Mouse (Mus musculus) 3T3-L1 (cell line): ENCODE data around the gene Rexo1.

Source experiments
- DNase-seq: peaks from one replicate; pipeline ENCODE4 v3.0.0-alpha.2; 2015; ENCODE audit warnings: low read depth, low spot score

Gene Rexo1

DNA sequence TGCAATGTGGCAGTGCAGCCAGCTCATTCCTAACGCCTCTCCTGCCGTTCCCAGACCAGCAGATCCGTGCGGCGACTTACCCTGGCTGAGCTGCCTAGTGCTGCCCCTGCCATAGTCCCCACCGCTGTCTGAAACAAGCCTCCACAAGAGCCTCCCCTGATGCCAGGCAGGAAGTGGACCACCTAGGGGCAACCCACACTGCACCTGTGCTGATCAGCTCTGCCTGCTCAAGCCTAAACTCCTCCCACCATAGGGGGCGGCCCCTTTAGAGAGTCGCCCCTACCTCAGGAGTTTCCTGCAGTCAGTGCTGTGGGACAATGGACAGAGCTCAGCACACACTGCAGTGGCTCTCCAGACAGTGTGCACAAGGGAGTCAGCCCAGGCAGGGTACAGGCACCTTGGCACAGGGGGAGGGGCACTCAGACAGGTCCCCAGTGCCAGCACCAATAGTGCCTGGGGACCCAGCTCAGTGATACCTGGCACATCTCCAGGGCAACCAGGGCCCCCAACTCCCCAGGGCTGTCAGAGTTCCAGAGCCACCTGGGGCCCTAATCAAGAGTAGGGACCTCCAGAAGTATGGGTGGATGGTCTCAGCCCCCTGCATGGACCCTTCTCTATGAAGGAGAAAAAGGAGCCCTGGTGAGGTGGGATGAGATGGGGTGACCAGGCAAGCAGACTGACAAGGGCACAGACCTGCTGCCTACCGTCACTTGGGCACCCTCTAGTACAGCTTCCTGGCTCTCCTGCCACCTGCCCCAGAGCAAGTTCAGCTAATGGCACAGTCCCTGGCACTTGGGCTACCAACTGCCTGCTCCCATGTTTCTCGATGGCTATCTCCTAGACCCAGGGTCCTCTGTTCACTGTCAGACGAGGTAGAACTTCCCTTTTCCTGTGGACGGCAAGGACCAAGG is 23.5 kb upstream of the Rexo1 start:
- no peak for DNase-seq

DNA sequence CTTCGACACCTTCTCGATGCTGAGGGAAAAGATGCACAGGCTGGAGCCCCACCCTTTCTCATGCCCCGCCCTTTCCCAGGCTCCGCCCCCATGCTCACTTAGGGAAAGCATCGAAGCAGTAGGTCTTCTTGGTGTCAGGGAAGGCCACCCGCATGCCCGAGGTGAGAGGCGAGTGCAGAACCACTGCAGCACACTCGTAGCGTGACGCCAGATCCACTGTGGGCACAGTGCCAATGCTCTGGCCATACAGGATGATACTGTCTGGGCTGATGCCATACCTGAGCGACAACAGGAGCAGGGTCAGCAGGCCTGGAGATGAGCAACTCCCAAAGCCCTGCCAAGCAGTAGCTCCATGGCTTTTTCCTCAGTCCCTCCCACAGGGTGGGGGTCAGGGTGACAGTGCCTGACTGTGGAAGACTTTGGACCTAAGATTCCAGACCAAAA is 22.7 kb upstream of the Rexo1 start:
- no peak for DNase-seq

DNA sequence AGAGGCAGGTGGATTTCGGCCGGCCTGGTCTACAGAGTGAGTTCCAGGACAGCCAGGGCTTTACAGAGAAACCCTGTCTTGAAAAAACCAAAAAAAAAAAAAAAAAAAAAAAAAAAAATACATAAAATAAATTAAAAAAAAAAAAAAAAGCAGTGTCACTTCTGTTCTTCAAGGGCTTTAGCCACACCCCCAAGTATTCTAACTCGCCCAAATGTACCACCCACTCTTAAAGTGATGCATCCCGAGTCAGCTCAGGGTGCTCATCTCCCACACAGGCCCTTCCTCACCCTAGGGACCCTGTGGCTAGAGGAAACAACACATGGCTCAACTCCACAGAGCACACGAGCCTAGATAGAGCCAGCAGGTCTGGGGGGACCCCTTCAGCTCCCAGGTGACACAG is 21.7 kb upstream of the Rexo1 start:
- no peak for DNase-seq

DNA sequence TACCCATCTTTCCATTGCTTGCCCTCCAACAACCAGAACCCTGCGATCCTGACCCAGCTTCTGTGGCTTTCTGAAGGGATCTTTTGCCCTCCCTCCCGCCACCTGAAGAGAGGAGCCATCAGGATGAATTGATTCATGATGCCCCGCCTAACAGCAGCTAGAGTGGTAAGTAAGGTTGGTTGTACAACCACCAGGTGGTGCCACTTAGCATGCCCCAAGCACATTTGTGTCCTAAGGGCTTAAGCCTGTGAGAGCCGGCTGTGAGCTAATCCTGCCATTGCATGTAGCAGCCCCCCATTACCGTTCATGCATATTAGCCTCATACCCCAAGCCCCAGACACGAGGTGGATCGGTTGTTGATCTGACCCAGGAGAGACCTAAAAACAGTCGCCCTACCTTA is 17.6 kb upstream of the Rexo1 start:
- peak; percentile 91 for DNase-seq

DNA sequence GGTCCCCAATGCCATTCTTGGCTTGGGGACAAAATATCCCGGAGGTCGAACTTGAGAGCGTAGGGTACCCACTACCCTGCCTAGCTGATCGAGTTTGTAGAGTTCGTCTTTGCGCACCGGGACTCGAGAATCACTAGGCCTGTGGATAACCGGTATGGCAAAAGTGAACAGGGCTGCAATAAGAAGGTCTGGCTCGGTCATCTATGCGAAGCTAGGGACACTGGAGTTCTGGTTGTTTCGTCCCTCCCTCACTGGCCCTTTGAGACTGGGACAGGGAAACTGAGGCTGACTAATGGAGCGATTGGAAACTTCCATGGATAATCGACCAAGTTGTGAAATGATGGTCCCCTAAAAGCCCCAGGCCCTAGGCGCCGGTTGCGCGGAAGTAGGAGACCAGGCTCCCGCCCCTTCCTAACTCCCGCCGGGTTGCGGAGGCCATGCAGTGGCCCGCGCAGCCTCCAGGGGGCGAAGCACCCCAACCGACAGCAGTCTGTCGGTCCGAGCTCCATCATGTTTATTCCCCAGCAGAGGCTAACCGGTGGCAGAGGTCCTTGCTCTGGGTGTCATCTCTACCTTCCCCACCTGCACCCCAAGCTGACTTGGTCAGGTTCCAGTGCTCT is 16.9 kb upstream of the Rexo1 start:
- peak; percentile 86 for DNase-seq

DNA sequence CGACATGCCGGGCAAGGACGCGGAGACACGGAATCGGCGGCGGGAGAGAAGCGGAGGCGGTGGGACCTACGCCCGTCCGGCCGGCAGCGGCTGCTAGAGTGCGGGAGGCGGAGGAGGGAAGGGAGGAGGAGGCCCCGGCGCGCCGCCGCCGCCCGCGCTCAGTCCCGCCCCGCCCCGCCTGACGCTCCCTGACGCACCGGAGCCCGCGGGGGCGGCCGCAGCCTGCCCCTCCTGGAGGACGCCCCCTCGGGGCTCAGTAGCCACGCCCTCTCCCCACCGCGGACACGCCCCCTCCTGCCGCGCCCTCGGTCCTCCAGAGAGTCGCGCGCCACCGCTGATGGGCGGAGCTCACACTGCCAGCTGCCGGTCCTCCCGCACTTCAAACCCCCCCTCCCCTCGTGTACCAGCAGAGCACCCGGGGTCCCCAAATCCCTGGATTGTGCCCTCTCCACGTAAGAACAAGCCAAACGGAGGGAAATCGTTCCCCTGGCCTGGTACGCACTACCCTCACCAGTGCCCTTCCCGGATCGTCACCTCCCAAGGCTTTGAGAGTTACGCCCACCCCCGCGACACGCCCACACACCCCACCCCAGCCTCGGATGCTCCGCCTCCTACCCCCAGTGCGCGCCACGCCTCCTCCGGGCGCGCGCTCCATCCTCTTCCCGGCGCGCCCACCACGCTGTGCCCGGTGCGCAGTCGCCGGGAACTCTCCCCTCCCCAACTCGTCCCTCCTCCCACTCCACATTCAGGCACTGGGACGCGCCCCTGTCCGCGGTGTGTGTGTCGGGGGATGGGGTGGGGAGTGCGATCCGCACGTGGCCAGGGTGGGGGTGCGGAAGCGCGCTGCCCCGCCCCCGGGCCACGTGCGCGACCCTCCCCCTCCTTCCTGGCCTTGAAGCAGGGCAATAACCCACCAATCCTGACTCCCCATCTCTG is 16.1 kb upstream of the Rexo1 start, which contains the start of gene Klf16:
Klf16 (minus strand) TSS at position 127 of the 936 bp plus-strand sequence.
- DNase-seq, result peak; percentile 92

DNA sequence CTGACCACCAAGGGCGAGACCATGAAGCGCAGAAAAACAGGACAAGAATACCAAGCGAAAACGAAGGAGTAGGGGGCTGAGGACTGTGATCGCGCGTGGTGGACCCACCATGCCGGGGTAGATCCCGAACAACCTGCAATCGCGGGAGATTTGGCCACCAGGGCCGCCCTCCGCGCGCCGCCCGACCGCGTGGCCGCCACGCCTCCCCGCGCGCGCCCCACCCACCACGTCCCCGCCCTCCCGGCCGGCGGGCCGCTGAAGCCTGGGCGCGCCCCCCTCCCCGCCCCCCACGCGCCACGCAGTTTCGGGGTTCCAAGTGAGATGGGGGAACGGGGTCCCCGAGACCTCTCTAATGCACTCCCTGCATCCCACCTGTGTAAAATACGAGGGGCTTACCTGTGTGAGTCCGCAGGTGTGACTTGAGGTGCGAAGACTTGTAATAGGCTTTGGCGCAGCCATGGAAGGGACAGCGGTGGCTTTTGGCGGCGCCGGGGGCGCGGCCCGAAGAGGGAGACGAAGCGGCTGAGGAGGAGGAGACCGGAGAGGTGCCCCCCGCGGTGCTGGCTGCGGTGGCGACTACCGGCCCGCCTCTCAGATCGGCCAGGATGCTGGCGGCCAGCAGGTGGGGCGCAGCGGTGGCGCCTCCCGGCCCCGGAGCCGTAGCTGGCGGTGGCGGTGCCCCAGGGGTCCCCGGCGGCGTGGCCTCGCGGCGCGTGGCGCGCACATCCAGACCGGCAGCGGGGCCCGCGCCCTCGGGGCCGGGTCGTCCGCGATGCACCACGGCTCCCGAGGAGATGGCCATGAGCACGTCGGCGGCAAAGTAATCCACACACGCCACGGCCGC is 15.2 kb upstream of the Rexo1 start:
- peak; percentile 53 for DNase-seq

DNA sequence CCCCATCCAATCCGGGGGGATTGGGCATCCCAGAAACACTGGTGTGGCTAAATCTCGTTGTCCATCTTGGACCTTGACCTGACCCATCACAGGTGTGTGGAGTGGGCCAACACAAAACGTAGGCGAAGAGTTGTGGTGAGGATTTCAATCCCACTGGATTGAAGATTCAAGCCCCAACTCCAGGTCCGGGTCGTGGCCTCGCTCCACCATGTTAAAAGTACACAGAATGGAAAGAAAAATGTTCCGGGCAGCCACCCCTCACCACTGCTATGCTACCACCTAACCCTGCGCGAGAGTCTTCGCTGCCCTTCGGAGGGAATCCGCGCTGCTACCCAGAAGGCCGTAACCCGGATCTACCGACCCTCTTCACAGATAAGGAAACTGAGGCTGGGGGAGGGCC is 14.6 kb upstream of the Rexo1 start:
- no peak for DNase-seq

DNA sequence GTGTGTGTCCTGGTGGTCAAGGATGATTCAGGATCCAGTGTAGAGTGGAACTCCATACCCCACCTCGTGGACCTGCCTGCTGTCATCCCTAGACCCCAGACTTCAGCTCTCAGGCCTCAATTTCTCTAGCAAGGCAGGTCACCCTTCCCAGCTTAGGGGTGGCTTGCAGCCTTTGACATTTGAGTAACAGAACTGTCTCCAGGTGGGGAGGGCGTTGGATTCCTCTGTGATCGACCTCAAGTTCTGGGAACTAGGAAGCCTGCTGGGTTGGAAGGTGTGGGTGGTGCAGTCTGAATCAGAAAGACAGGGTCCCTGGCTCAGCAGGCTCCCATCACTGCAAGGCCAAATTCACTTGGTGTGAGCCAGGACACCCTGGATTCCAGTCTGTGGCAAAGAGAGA is 13.5 kb upstream of the Rexo1 start:
- DNase-seq, result no peak

DNA sequence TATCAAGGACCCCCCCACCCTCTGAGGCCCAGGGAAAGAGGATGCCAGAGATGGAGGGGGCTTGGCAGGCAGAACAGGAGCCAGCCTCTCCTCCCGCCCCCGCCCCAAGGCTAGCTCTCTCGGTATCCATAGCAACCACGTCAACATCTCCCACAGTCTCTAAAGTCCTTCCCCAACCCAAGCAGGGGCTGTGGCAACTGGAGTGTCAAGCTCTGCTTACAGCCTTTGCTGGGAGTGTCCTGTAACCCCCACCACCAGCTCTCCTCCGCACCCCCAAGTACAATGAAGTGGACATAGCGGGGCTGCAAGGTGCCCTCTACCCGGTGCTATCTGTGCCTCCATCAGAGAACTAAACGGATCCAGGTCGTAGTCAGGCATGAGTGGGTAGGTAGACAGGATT is 12.6 kb upstream of the Rexo1 start:
- no peak for DNase-seq

DNA sequence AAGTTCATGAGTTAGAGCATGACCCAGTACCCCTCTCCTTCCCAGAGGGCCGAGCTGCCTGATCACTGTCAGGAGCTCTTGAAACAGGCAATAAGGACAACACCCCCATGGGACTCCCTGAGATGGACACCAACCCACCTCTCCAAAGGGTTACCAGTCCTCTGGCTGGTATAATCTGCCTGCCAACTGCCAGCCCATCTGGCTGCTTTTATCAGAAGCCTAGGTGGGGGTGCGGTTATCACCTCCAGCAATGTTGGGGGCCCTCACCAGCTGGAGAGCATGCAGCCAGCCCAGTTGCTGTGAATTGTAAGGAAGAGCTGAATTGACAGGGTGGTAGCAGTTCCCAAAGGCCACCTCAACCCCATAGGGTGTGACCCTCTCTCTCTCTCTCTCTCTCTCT is 11.1 kb upstream of the Rexo1 start:
- no peak for DNase-seq

DNA sequence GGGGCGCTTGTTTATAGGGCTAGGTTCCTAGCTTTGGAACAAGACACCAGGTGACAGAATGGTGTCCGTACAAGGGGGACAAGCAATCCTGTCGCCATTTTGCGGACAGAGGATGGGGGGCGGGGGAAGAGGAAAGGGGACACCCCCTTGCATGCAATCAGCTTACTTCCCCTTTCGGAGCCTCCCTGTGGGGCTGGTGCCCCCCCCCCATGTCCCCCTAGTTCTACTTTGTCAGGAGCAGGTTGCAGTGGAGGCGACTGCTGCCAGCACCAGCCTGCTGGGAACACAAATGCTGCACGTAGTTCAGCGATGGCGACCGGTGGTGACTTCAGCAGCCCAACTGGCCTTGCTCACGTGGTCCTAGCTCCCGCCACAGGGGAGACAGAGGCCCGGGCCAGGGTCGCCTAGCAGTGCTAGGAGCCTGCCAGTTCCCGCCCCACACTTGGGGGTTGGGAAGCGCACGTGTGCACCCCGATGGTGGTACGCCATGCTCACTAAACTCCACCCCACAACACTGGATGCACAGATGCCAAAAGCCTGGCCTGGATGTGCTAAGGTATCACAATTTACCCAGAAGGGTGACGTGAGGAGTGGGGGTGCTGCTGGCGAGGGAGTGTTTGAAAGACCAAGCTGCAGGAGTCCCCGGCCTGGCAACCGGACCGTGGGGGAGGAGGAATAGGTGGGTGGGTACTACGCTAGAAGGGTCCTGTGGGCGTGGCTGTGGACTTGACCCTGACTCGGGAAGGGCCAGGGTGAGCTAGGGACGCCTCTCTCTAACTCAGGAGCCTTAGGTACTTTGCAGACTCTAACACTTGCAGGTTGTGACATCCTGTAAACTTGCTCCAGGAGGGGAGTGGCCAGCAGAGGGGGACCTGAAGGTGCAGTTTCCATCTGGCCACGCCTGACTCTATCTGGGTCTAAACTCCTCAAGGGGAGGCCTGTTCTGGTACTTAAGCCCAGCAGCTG is 9.8 kb upstream of the Rexo1 start:
- DNase-seq, result no peak

DNA sequence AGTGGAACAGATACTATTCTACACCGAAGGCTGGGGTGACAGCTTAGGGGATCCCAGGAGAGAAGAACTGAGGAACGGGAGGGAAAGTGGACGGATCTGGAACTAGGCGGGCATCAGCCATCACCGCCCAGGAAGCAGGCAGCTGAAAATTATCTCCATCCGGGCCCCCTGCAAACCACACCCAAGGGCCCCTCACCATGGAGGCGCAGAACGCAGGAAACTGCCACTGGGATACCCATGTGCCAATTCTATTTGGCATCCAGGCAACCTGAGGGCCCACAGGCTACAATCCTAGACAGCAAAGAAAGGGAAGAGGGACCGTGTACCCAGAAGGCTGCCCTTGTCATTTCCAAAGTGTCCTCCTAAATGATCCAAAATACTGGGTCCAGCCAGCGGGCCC is 9.1 kb upstream of the Rexo1 start:
- DNase-seq, result no peak

DNA sequence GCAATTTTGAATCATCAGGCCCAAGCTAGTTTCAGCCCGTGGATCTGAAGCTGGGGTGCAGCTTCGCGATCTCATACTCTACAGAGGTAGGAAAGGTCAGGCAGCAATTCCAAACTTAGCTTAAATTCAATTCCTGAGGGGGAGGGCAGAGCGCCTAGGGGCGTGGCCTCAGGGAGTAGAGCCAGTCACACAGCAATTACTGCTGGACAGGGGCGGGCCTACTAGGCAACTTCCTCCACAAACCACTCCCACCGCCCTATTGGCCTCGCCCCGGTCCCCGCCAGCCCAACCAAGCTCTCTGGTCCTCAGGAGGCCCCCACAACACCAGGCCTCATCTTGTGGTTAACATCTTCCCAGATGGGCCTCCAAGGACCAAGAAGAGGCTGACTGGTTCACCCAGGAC is 8.3 kb upstream of the Rexo1 start:
- peak; percentile 35 for DNase-seq

DNA sequence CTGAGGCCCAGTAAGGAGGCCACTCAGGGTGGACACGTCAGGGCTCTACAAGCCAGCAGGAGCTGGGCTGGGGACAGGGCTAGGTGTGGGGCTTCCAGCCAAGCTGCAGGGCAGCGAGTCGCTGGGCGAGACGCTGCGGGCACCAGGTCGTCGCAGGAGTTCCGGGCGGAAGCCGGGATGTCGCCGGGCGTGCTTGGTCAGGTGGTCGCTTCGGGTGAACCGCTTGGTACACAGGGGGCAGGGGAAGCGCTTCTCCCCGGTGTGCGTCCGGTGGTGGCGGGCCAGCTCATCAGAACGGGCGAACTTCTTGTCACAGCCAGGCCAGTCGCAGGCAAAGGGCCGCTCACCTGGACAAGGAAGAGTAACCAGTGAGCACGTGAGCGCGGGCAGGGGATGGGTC is 7.5 kb upstream of the Rexo1 start:
- DNase-seq, result no peak

DNA sequence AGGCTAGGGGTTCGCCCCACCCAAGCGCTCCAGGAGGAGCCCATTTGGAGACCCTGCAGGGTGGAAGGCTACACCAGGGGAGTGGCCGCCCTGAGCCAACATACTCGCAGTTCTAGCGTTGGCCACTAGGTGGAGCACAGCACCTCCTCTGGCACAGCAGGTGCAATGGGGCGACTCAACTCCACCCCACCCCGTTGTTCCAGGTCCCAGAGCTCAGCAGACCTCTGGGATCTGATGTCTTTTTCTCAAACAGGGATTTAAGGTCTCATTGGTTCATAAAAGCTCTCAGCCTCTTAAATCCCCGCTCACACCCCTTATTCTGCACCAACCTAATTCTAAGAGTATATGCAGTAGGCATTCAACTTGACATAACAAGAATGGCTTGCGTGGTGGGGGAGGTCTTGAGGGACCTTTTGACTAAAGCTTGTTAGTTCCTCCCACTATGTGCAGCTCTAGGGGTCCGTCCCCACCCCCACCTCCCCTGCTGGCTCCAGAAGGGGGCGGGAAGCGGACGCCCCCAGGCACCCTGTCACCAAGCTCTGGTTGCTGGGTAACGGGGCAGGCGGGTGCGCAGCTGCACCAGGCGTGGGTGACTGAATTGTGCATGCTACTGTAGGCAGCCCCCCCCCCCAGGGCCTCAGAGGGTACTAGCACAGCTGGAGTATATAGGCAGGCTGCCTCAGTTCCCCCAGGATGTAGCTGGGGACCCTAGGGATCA is 5.2 kb upstream of the Rexo1 start:
- DNase-seq, result peak; percentile 87

DNA sequence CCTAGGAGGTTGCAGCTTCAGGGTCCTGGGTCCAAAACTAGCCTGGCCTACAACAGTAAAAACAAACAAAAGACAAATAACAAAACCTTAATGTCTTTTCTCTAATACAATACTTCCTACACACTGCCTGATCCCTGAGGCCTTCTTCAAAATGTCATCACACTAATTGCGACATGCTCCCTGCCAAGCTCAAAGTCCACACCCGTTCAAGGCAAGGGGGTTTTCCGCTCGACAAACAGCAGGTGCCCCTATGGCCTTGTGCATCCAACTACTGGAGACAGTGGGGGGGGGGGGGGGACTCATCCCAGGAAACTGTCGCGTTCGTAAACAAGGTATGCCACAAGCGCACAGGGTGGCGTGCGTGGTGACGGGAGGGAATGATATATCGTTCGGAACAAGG is 739 bp downstream of the Rexo1 start:
- no peak for DNase-seq

DNA sequence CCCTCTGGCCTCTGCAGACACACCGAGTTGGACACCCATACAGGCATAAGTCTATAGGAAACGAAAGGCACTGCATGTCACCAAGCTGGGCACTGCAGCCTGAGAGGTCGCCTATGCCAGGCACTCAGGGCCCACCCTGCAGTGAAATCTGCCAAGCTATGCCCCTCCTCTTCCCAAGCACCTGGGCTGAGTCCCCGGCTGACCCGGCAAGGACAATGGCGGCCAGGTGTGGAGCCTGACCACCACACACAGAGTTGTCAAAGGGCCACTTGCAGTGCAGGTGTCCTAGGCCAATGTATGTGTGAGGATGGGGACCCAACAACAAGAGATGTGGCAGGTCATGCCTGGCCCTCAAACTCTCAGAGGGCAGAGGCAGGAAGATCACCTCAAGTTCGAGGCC is 1.9 kb downstream of the Rexo1 start:
- DNase-seq, result no peak

DNA sequence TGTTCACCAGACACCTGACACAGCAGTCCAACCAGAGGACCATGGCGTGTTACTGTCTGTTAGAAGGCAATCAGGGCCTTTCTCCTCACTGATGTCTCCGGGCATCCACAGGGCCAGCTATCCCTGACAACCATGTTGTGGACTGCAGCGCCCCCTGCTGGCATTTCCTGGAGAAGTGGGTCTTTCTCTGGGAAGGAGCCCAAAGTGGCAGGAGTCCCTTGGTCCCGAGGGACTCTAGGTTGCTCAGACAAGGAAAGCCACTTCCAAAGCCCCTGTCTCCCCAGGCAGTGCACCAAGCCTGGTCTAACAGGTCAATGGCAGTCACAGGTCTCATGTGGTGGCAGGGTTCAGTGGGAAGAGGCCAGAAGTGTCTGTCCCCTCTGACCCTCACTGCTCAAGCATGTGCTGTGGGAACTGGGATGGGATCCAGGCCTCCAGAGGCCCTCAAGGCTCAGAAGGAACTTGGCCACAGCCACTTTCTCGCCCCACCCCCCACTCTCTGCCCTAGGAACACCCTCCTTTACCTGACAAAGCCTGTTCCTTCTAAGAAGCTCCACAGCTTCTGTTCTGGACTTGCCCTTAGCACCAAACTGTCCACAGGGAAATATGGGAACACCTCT is 3.9 kb downstream of the Rexo1 start:
- DNase-seq, result peak; percentile 77
